Mouse (Mus musculus) embryonic fibroblast, embryonic 13.5 days (primary cell): ENCODE measurements around the gene Tor1a.

ENCODE experiments used
- CTCF ChIP-seq: IDR thresholded peaks from 2 replicates; pipeline ENCODE4 v1.5.1; 2011; ENCODE audit warnings: mild to moderate bottlenecking, control low read depth, low read length, moderate library complexity, borderline replicate concordance; ENCODE audit not compliant: insufficient read depth
- POLR2A ChIP-seq: IDR thresholded peaks from 2 replicates; pipeline ENCODE4 v1.6.1; 2011; ENCODE audit warnings: low read depth, mild to moderate bottlenecking, control low read depth, low read length, moderate library complexity

DNA sequence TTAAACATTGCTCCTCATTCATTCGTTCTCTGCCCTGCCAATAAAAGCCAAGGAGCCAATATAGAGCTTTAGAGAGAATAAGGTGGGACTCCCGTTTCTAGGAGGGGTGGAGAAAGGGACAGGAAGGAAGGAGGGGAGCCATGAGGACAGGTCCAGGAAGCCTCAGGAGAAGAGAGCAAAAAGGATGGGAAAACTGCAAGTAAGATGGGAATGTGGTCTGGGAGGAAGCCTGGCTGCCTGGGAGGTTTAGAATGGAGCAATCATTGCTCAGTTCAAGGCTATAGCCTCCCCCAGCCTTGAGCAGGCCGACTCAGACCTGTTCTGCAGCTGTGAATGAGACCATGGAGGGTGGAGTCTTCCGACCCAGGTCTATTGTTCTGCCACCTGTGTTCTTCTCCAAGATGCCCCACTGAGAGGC lies 29.1 kb downstream of the Tor1a start:
- TF ChIP-seq CTCF (no peak), POLR2A (no peak)
